Mouse (Mus musculus) forebrain, embryonic 11.5 days (tissue): ENCODE measurements around the gene Naxd. TPM values are rescaled to one million over a fixed set of nuclear protein-coding genes. Genes with fewer than 3 reads are reported as not detected.

ENCODE experiments used
- ATAC-seq: fragments of 200-750 bp; cut with Nextera tagmentation; replicated peaks from 2 replicates; pipeline ENCODE4 v1.8.0; 2017; ENCODE audit warnings: moderate TSS enrichment; ENCODE audit not compliant: low FRiP score
- DNase-seq: peaks from one replicate; pipeline ENCODE4 v3.0.0-alpha.2; 2017; ENCODE audit warnings: low spot score
- H3K27ac ChIP-seq: fragments of 300-500 bp; sonication (generic); 2 replicates; pipeline ENCODE4 v1.5.1; 2014; ENCODE audit warnings: low read depth, low read length
- H3K27me3 ChIP-seq: fragments of 300-500 bp; sonication (generic); 2 replicates; pipeline ENCODE4 v1.6.1; 2014; ENCODE audit warnings: mild to moderate bottlenecking, low read length, mixed read lengths; ENCODE audit not compliant: control insufficient read depth, insufficient read depth
- H3K36me3 ChIP-seq: fragments of 300-500 bp; sonication (generic); 2 replicates; pipeline ENCODE4 v1.6.1; 2014; ENCODE audit warnings: mild to moderate bottlenecking, low read length, moderate library complexity, mixed read lengths; ENCODE audit not compliant: control insufficient read depth, insufficient read depth
- H3K4me1 ChIP-seq: fragments of 300-500 bp; sonication (generic); replicated peaks from 2 replicates; pipeline ENCODE4 v1.6.1; 2014; ENCODE audit warnings: low read length, mixed read lengths; ENCODE audit not compliant: control insufficient read depth, insufficient read depth
- H3K4me2 ChIP-seq: fragments of 300-500 bp; sonication (generic); 2 replicates; pipeline ENCODE4 v1.6.1; 2014; ENCODE audit warnings: low read depth, mild to moderate bottlenecking, low read length, moderate library complexity, mixed read lengths; ENCODE audit not compliant: severe bottlenecking
- H3K4me3 ChIP-seq: fragments of 300-500 bp; sonication (generic); 2 replicates; pipeline ENCODE4 v1.5.1; 2014; ENCODE audit warnings: low read depth, low read length
- H3K9ac ChIP-seq: fragments of 300-500 bp; sonication (generic); 2 replicates; pipeline ENCODE4 v1.6.1; 2014; ENCODE audit warnings: low read length
- H3K9me3 ChIP-seq: fragments of 300-500 bp; sonication (generic); 2 replicates; pipeline ENCODE4 v1.6.1; 2016; ENCODE audit warnings: low read length, mixed read lengths; ENCODE audit not compliant: control insufficient read depth
- WGBS: fragments of 180-500 bp; shearing (Covaris S2); extraction: QIAGEN DNeasy Blood & Tissue Kit; methylation state at CpG from one replicate; pipeline ENCODE4 v1.1.7; 2014; 5-methylcytosine and 5-hydroxymethylcytosine counted together
- polyA plus RNA-seq: library from polyadenylated mRNA; unstranded; fragments of >200 nt; fragmentation: Nextera tagmentation; extraction: Ambion mirVana; gene quantifications from 2 replicates; pipeline ENCODE4 v1.2.1, GENCODE M21; 2014

Gene Naxd
- polyA plus RNA-seq, 1 experiment from 2014 or later = 99.2 TPM

GRCm38 (mm10) chr8:11530849-11531248 is 33.5 kb downstream of the Naxd start:
- no peaks in the 10 kb centered on the region for H3K9me3 ChIP-seq
- ATAC-seq = no peak
- H3K4me2 ChIP-seq = no peak overlapping the region
- H3K27me3 ChIP-seq = no peaks in the 10 kb centered on the region
- peak; percentile 36 for DNase-seq
- no peak overlapping the region for H3K9ac ChIP-seq
- H3K27ac ChIP-seq = no peak overlapping the region
- H3K4me1 ChIP-seq = peaks cover 11% of the 10 kb centered on the region; the same call in 1 of the 2 replicates
- 76% methylated on average over 4 of the region's 4 CpGs for WGBS
- H3K36me3 ChIP-seq = 0 out of 2 replicates have a peak, but pooled peaks cover 2% of the 10 kb centered on the region
- no peak overlapping the region for H3K4me3 ChIP-seq

GRCm38 (mm10) chr8:11534494-11534893 is 37.2 kb downstream of the Naxd start:
- 0 out of 2 replicates have a peak, but pooled peaks cover 2% of the 10 kb centered on the region for H3K36me3 ChIP-seq
- H3K4me3 ChIP-seq = no peak overlapping the region
- peaks cover 11% of the 10 kb centered on the region; the same call in 1 of the 2 replicates for H3K4me1 ChIP-seq
- no peaks in the 10 kb centered on the region for H3K27me3 ChIP-seq
- H3K9ac ChIP-seq = no peak overlapping the region
- ATAC-seq (peak; percentile 63; the same call in 1 of the 2 replicates), DNase-seq (peak; percentile 54)
- 12% methylated on average over 9 of the region's 9 CpGs for WGBS
- H3K27ac ChIP-seq = no peak overlapping the region
- no peaks in the 10 kb centered on the region for H3K9me3 ChIP-seq
- H3K4me2 ChIP-seq = no peak overlapping the region

DNA sequence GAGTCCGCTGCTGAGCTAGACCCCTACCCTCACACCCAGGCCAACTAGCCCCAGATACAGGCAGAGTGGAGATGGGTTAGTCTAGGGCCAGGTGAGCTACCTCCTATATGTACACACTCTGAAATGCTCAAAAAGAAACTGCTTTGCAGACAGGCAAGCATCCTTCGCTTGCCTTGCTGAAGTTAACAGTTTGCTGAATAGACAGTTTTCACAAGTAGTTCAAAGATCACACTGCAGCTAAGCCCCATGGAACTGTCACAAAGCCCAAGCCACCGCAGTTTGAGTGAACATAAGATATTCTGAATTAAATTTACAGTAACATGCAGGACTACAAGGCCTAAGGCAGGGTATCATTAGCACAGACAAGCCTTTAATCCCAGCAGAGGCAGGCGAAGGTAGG is 41.7 kb downstream of the Naxd start:
- WGBS = 91% methylated on average over 4 of the region's 4 CpGs
- Histone ChIP-seq H3K4me2 (no peak overlapping the region), H3K4me3 (no peak overlapping the region), H3K9me3 (no peaks in the 10 kb centered on the region), H3K4me1 (peaks cover 11% of the 10 kb centered on the region; the same call in 1 of the 2 replicates), H3K36me3 (no peaks in the 10 kb centered on the region), H3K27me3 (no peaks in the 10 kb centered on the region), H3K27ac (no peak overlapping the region), H3K9ac (no peak overlapping the region)
- no peak for ATAC-seq
- no peak for DNase-seq

- 0 out of 2 replicates have a peak, but pooled peaks cover 2% of the 10 kb centered on the region for H3K4me1 ChIP-seq
- WGBS = 90% methylated on average over 8 of the region's 8 CpGs
- DNase-seq (no peak), ATAC-seq (no peak)
- no peak overlapping the region for H3K27ac ChIP-seq
- no peaks in the 10 kb centered on the region for H3K27me3 ChIP-seq
- H3K9ac ChIP-seq = no peak overlapping the region
- no peak overlapping the region for H3K4me2 ChIP-seq
- no peak overlapping the region for H3K4me3 ChIP-seq
- no peaks in the 10 kb centered on the region for H3K9me3 ChIP-seq
- no peaks in the 10 kb centered on the region for H3K36me3 ChIP-seq
These were observed 42.9 kb downstream of the Naxd start for GRCm38 (mm10) chr8:11540182-11540581.

DNA sequence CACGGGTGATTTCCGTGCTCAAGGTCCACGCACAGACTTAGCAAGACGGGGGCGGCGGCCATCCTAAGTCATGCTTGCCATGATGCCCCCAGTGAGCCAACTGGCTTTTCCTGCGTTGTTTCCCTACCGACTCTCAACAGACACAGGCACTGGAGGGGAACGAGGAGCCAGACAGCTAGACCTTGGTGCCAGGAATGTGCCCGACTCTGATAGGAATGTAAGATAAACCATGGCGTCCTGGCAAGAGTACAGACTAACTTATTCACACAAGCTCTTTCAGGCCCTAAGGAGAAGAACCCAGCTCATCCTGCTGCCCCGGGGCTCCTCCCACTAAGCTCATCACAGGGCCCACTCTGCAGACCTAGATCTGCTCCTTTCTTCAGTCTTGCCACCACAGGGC is 44.7 kb downstream of the Naxd start:
- Histone ChIP-seq H3K9me3 (no peaks in the 10 kb centered on the region), H3K4me1 (no peaks in the 10 kb centered on the region), H3K27ac (no peak overlapping the region), H3K27me3 (no peaks in the 10 kb centered on the region), H3K4me2 (no peak overlapping the region), H3K36me3 (no peaks in the 10 kb centered on the region), H3K9ac (no peak overlapping the region), H3K4me3 (no peak overlapping the region)
- 91% methylated on average over 12 of the region's 12 CpGs for WGBS
- DNase-seq (no peak), ATAC-seq (no peak)

GRCm38 (mm10) chr8:11542866-11543265 is 45.6 kb downstream of the Naxd start:
- no peak for ATAC-seq
- Histone ChIP-seq H3K9ac (no peak overlapping the region), H3K4me1 (no peaks in the 10 kb centered on the region), H3K9me3 (no peaks in the 10 kb centered on the region), H3K4me2 (no peak overlapping the region), H3K27me3 (no peaks in the 10 kb centered on the region), H3K4me3 (no peak overlapping the region), H3K36me3 (no peaks in the 10 kb centered on the region), H3K27ac (no peak overlapping the region)
- no peak for DNase-seq
- 91% methylated on average over 4 of the region's 4 CpGs for WGBS

- 44% methylated on average over 3 of the region's 3 CpGs for WGBS
- no peaks in the 10 kb centered on the region for H3K36me3 ChIP-seq
- peak; percentile 75 for DNase-seq
These were observed 47.1 kb downstream of the Naxd start for GRCm38 (mm10) chr8:11544386-11544785.

GRCm38 (mm10) chr8:11547063-11547462 is 49.8 kb downstream of the Naxd start:
- H3K9ac ChIP-seq = no peak overlapping the region
- 65% methylated on average over 6 of the region's 6 CpGs for WGBS
- H3K4me1 ChIP-seq = peaks cover 6% of the 10 kb centered on the region; the same call in 1 of the 2 replicates
- no peaks in the 10 kb centered on the region for H3K9me3 ChIP-seq
- H3K4me2 ChIP-seq = no peak overlapping the region
- ATAC-seq (no peak), DNase-seq (no peak)
- no peak overlapping the region for H3K4me3 ChIP-seq
- H3K27ac ChIP-seq = no peak overlapping the region
- no peaks in the 10 kb centered on the region for H3K27me3 ChIP-seq
- no peaks in the 10 kb centered on the region for H3K36me3 ChIP-seq

More at GRCm38 (mm10) chr8:11544386-11544785, 47.1 kb downstream of the Naxd start:
- no peak overlapping the region for H3K27ac ChIP-seq
- no peak overlapping the region for H3K4me2 ChIP-seq
- no peaks in the 10 kb centered on the region for H3K27me3 ChIP-seq
- H3K9ac ChIP-seq = no peak overlapping the region
- no peaks in the 10 kb centered on the region for H3K9me3 ChIP-seq
- no peak for ATAC-seq
- no peak overlapping the region for H3K4me3 ChIP-seq
- H3K4me1 ChIP-seq = no peaks in the 10 kb centered on the region

- Histone ChIP-seq H3K9ac (no peak overlapping the region; the same call in 1 of the 2 replicates), H3K4me3 (peak overlapping the region; percentile 72), H3K4me2 (peak overlapping the region; percentile 73), H3K36me3 (no peaks in the 10 kb centered on the region), H3K27me3 (no peaks in the 10 kb centered on the region), H3K4me1 (peaks cover 11% of the 10 kb centered on the region; the same call in 1 of the 2 replicates), H3K27ac (no peak overlapping the region), H3K9me3 (no peaks in the 10 kb centered on the region)
- ATAC-seq (no peak), DNase-seq (peak; percentile 67)
- 20% methylated on average over 7 of the region's 7 CpGs for WGBS
These were observed 52.4 kb downstream of the Naxd start for GRCm38 (mm10) chr8:11549706-11550105.
